In the genomic region with DNA sequence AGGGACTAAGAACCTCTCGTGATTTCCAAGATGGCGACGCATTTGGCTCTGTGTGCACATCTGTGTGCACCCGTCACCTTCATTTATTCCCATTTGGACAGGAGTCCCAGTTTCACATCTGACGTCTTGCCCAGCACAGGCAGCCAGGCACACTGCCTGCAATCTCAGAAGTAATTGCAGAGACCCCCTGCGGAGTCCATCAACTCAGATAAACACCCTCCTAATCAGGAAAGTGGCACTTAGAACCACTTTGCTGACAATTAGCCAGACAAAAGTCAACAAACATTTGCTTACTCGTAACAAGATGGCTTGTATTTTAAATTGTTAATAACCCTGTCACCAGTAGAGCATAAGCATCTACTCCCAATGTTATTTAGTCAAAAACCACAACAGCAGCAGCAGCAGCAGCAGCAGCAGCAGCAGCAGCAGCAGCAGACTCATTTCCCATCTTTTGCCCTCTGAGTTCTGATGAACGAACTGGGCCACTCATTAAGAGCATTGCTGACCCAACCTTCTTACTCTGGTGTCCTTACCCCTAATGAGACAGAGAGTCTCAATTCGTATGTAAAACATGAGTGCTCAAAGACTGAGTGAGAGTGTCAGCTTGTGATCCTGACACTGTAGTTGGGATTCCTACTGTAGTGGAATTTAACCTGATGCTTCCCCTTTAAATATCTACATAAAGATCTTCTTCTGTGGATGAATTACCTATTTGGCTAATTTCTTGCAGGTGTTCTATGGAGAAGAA, we compare ENCODE assay signal across 16 mouse cellular contexts. TPM values are rescaled to one million over a fixed set of nuclear protein-coding genes. Genes with fewer than 3 reads are reported as not detected.
DNase-seq lines count a peak whose midpoint lies in the region; ATAC-seq and TF ChIP-seq lines count a peak whose summit lies in the region.
"Had no signal": no experiment of that assay in that cellular context is flagged by ENCODE, and none has a peak within 500 bp of the region (broad histone marks: within the 10 kb centered on the region; RNA-seq: fewer than 3 reads in every experiment).

No protein-coding gene starts in this region.

- H3K4me3 ChIP-seq in ES-E14 (ENCODE audit: insufficient read depth in 1 of 2, low read depth in 1 of 2, low read length in 2 of 2, poor library complexity in 1 of 2, severe bottlenecking in 1 of 2), result no peak overlapping the region
- H3K4me3 ChIP-seq in forebrain, embryonic 13.5 days, result no peak overlapping the region
- H3K4me3 ChIP-seq in midbrain, embryonic 14.5 days (replicated peaks; ENCODE audit: low read depth, low read length), result no peak overlapping the region
- no peak overlapping the region for H3K4me3 ChIP-seq in liver, embryonic 11.5 days (ENCODE audit: low read depth, low read length)
- H3K4me3 ChIP-seq: embryonic facial prominence, embryonic 12.5 days; liver, embryonic 13.5 days had no signal

- peak; percentile 42; the same call in 1 of the 2 replicates for ATAC-seq in forebrain, embryonic 13.5 days
- ATAC-seq in midbrain, embryonic 14.5 days (ENCODE audit: low FRiP score, low TSS enrichment), result no peak
- ATAC-seq in liver, embryonic 11.5 days (replicated peaks; ENCODE audit: low FRiP score), result no peak

- no peaks in the 10 kb centered on the region for H3K36me3 ChIP-seq in ES-E14 (ENCODE audit: control insufficient read depth, insufficient read depth, low read length, poor library complexity, severe bottlenecking)
- H3K36me3 ChIP-seq in forebrain, embryonic 13.5 days (ENCODE audit: poor library complexity, severe bottlenecking), result no peaks in the 10 kb centered on the region
- no peaks in the 10 kb centered on the region for H3K36me3 ChIP-seq in midbrain, embryonic 14.5 days (ENCODE audit: control insufficient read depth, insufficient read depth, low read length)
- H3K36me3 ChIP-seq in liver, embryonic 11.5 days (ENCODE audit: control insufficient read depth, insufficient read depth, low read length), result no peaks in the 10 kb centered on the region
- H3K36me3 ChIP-seq: embryonic facial prominence, embryonic 12.5 days; liver, embryonic 13.5 days had no signal

- intact Hi-C loops in left cerebral cortex, postnatal 36 days (cut with DNase I), result loop anchor here (10.0 kb wide), 3 partner anchors 457 to 1507 kb away; partner anchors contain the start of genes Klf7 and Mettl21a

- in situ Hi-C loops in ES-E14 (cut with MboI; ENCODE audit: low sequenced_read_pairs in 2 of 2, unreplicated experiment in 2 of 2), result loop anchor here (25.0 kb wide), 2 partner anchors 770 to 1045 kb away; no protein-coding TSS in a partner anchor

- no peak overlapping the region for H3K27ac ChIP-seq in ES-E14 (ENCODE audit: insufficient read depth, low read depth, low read length, poor library complexity, severe bottlenecking)
- no peak overlapping the region; the same call in 1 of the 2 replicates for H3K27ac ChIP-seq in forebrain, embryonic 13.5 days
- H3K27ac ChIP-seq in midbrain, embryonic 14.5 days (replicated peaks; ENCODE audit: low read depth, low read length), result no peak overlapping the region; the same call in 1 of the 2 replicates
- no peak overlapping the region for H3K27ac ChIP-seq in liver, embryonic 11.5 days (ENCODE audit: low read depth, low read length)
- H3K27ac ChIP-seq: embryonic facial prominence, embryonic 12.5 days; liver, embryonic 13.5 days had no signal

- H3K4me2 ChIP-seq in forebrain, embryonic 13.5 days, result peak overlapping the region; percentile 50
- H3K4me2 ChIP-seq in midbrain, embryonic 14.5 days (ENCODE audit: low read length), result peak overlapping the region; percentile 49
- H3K4me2 ChIP-seq in liver, embryonic 11.5 days, result no peak overlapping the region
- H3K4me2 ChIP-seq: liver, embryonic 13.5 days had no signal

- peak; percentile 5 for DNase-seq in embryo, embryonic 10.5 days (ENCODE audit: low spot score)
- no peak for DNase-seq in embryo, embryonic 9.5 days (ENCODE audit: extremely low spot score)
- peak; percentile 26 for DNase-seq in ES-E14 (ENCODE audit: low read depth, low spot score)
- DNase-seq in midbrain, embryonic 14.5 days, result peak; percentile 34
- no peak for DNase-seq in spleen, postnatal 10 days (ENCODE audit: low spot score in 2 of 2)
- no peak for DNase-seq in liver, embryonic 11.5 days (ENCODE audit: low spot score)
- no peak for DNase-seq in left cerebral cortex, postnatal 36 days (ENCODE audit: low spot score in 2 of 2)
- DNase-seq: kidney, postnatal 10 days; liver, embryonic 13.5 days had no signal

- H3K4me1 ChIP-seq in ES-E14 (ENCODE audit: control insufficient read depth in 2 of 2, insufficient read depth in 2 of 2, low read length in 2 of 2, poor library complexity in 1 of 2), result peaks cover 0 to 4% of the 10 kb centered on the region in 2 experiments; a peak in 1 of 4 replicates
- peaks cover 18% of the 10 kb centered on the region for H3K4me1 ChIP-seq in forebrain, embryonic 13.5 days
- H3K4me1 ChIP-seq in midbrain, embryonic 14.5 days (ENCODE audit: control insufficient read depth, insufficient read depth, low read length), result peaks cover 10% of the 10 kb centered on the region
- H3K4me1 ChIP-seq in liver, embryonic 11.5 days (replicated peaks; ENCODE audit: control insufficient read depth, insufficient read depth, low read length), result no peaks in the 10 kb centered on the region
- H3K4me1 ChIP-seq: liver, embryonic 13.5 days had no signal

- H3K27me3 ChIP-seq in forebrain, embryonic 13.5 days, result no peaks in the 10 kb centered on the region
- no peaks in the 10 kb centered on the region for H3K27me3 ChIP-seq in midbrain, embryonic 14.5 days (ENCODE audit: control insufficient read depth, insufficient read depth, low read length)
- H3K27me3 ChIP-seq in liver, embryonic 11.5 days (replicated peaks; ENCODE audit: control insufficient read depth, insufficient read depth, low read length), result no peaks in the 10 kb centered on the region
- H3K27me3 ChIP-seq: embryonic facial prominence, embryonic 12.5 days; liver, embryonic 13.5 days had no signal

- no peak overlapping the region for H3K9ac ChIP-seq in ES-E14 (ENCODE audit: insufficient read depth, low read depth, low read length, poor library complexity, severe bottlenecking)
- no peak overlapping the region for H3K9ac ChIP-seq in forebrain, embryonic 13.5 days
- no peak overlapping the region for H3K9ac ChIP-seq in midbrain, embryonic 14.5 days (replicated peaks; ENCODE audit: low read length)
- no peak overlapping the region for H3K9ac ChIP-seq in liver, embryonic 11.5 days (ENCODE audit: low read depth, low read length)
- H3K9ac ChIP-seq: embryonic facial prominence, embryonic 12.5 days; liver, embryonic 13.5 days had no signal

- 29% methylated on average over 9 of the region's 9 CpGs for WGBS in forebrain, embryonic 13.5 days
- 46% methylated on average over 9 of the region's 9 CpGs for WGBS in midbrain, embryonic 14.5 days
- WGBS in liver, embryonic 11.5 days, result 46% methylated on average over 9 of the region's 9 CpGs

- H3K9me3 ChIP-seq in ES-E14 (ENCODE audit: control insufficient read depth, insufficient read depth, low read depth, low read length), result no peaks in the 10 kb centered on the region
- no peaks in the 10 kb centered on the region for H3K9me3 ChIP-seq in forebrain, embryonic 13.5 days (replicated peaks)
- no peaks in the 10 kb centered on the region for H3K9me3 ChIP-seq in midbrain, embryonic 14.5 days (ENCODE audit: control insufficient read depth, low read length)
- no peaks in the 10 kb centered on the region for H3K9me3 ChIP-seq in liver, embryonic 11.5 days (ENCODE audit: control insufficient read depth, low read length)
- H3K9me3 ChIP-seq: embryonic facial prominence, embryonic 12.5 days; liver, embryonic 13.5 days had no signal

TF ChIP-seq in ES-E14, 5 proteins besides CTCF, POLR2A, EP300 and RAD21:
- TF ChIP-seq CHD2 (IDR thresholded peaks at IDR 0.05; ENCODE audit: low read depth, low read length) (no peak), HCFC1 (IDR thresholded peaks at IDR 0.05; ENCODE audit: borderline replicate concordance, insufficient read depth, low read length) (no peak), ZC3H11A (IDR thresholded peaks at IDR 0.05; ENCODE audit: borderline replicate concordance, low read depth, low read length) (no peak), MAFK (IDR thresholded peaks at IDR 0.05; ENCODE audit: insufficient read depth, low read depth, low read length) (no peak), ZNF384 (IDR thresholded peaks at IDR 0.05; ENCODE audit: low read depth, low read length) (no peak)

RNA-seq across cellular contexts. Expression of gene Dytn, which starts 19.4 kb away (rescaled TPM):
- not detected in 2 replicates for total RNA-seq in ES-E14 (2012; rRNA removed)
- not detected in 2 replicates for polyA plus RNA-seq in forebrain, embryonic 13.5 days (2015; fragmentation: Nextera tagmentation; extraction: Ambion mirVana)
- 0.07 TPM in 1 of 2 replicates, not detected in the other for polyA plus RNA-seq in midbrain, embryonic 14.5 days (2014; fragmentation: Nextera tagmentation; extraction: Ambion mirVana)
- not detected in 2 replicates for polyA plus RNA-seq in liver, embryonic 11.5 days (2014; fragmentation: Nextera tagmentation; extraction: Ambion mirVana)
- under 1 TPM in 1 of 2 experiments, not detected in 1; 0.20 TPM for total RNA-seq in left cerebral cortex, postnatal 36 days (2021)
- total RNA-seq: adrenal gland, adult 18-20 months; gastrocnemius, adult 18-20 months; monocyte, adult 5-6 weeks had no signal
- polyA plus RNA-seq: heart, embryonic 14.5 days; intestine, embryonic 14.5 days; liver, embryonic 13.5 days had no signal

RNA-seq across cellular contexts. Expression of gene Gm39653, which starts 51.6 kb away (rescaled TPM):
- total RNA-seq in ES-E14 (2012; rRNA removed), result not detected in 2 replicates
- not detected in 2 replicates for polyA plus RNA-seq in forebrain, embryonic 13.5 days (2015; fragmentation: Nextera tagmentation; extraction: Ambion mirVana)
- polyA plus RNA-seq in midbrain, embryonic 14.5 days (2014; fragmentation: Nextera tagmentation; extraction: Ambion mirVana), result not detected in 2 replicates
- polyA plus RNA-seq in liver, embryonic 11.5 days (2014; fragmentation: Nextera tagmentation; extraction: Ambion mirVana), result not detected in 2 replicates
- total RNA-seq in left cerebral cortex, postnatal 36 days (2021), result under 1 TPM in 1 of 2 experiments, not detected in 1; 0.86 TPM
- total RNA-seq: adrenal gland, adult 18-20 months; gastrocnemius, adult 18-20 months; monocyte, adult 5-6 weeks had no signal
- polyA plus RNA-seq: embryonic facial prominence, embryonic 12.5 days; heart, embryonic 14.5 days; intestine, embryonic 14.5 days; liver, embryonic 13.5 days had no signal

Comparison
In these comparisons a context has a peak if more than half of its experiments do, and no peak if none do; other contexts are left out.
1. DNase-seq: peak in embryo, embryonic 10.5 days (single experiment), ES-E14 (single experiment) and midbrain, embryonic 14.5 days (single experiment); none in embryo, embryonic 9.5 days (single experiment), spleen, postnatal 10 days (0 of 2), liver, embryonic 11.5 days (single experiment) and left cerebral cortex, postnatal 36 days (0 of 2).